Mouse (Mus musculus): ENCODE measurements around the gene Tssk6. TPM values are rescaled to one million over a fixed set of nuclear protein-coding genes. Genes with fewer than 3 reads are reported as not detected.

Tssk6 gene
- total RNA-seq, 2 experiments from 2014 or later = 0.73 to 0.76 TPM

Other genes with a start within 250 kb of the Tssk6 start
- 1 to 10 TPM; 4.5 to 4.9 TPM for gene Zfp964, start 247.7 kb upstream of the Tssk6 start, total RNA-seq (2021)
- 10 to 100 TPM; 26.8 to 28.3 TPM for gene Zfp869, start 191.5 kb upstream of the Tssk6 start, total RNA-seq (2021)
- 1 to 10 TPM; 5.0 to 6.4 TPM for gene Zfp963, start 152.2 kb upstream of the Tssk6 start, total RNA-seq (2021)
- gene Gm20422, start 127.3 kb upstream of the Tssk6 start, total RNA-seq (2021) = 1 to 10 TPM in 1 of 2 experiments, under 1 TPM in 1; 0.70 to 4.9 TPM
- 10 to 100 TPM; 41.0 to 44.7 TPM for gene Atp13a1, start 111.0 kb upstream of the Tssk6 start, total RNA-seq (2021)
- 10 to 100 TPM; 31.4 to 34.4 TPM for gene Zfp866, start 111.0 kb upstream of the Tssk6 start, total RNA-seq (2021)
- gene Gmip, start 93.5 kb upstream of the Tssk6 start, total RNA-seq (2021) = 10 to 100 TPM; 21.1 to 24.6 TPM
- gene Lpar2, start 79.8 kb upstream of the Tssk6 start, total RNA-seq (2021) = 1 to 10 TPM; 2.8 to 3.8 TPM
- 1 to 10 TPM; 3.6 to 4.8 TPM for gene Pbx4, start 69.7 kb upstream of the Tssk6 start, total RNA-seq (2021)
- gene Cilp2, start 14.5 kb upstream of the Tssk6 start, total RNA-seq (2021) = 1 to 10 TPM in 1 of 2 experiments, under 1 TPM in 1; 0.50 to 1.4 TPM
- gene Ndufa13, start 374 bp downstream of the Tssk6 start, total RNA-seq (2021) = 100 to 1,000 TPM; 133 to 137 TPM
- gene Yjefn3, start 528 bp downstream of the Tssk6 start, total RNA-seq (2021) = 1 to 10 TPM; 1.6 to 2.3 TPM
- gene Gatad2a, start 94.2 kb downstream of the Tssk6 start, total RNA-seq (2021) = 100 to 1,000 TPM in 1 of 2 experiments, 10 to 100 TPM in 1; 91.5 to 106 TPM
- 10 to 100 TPM; 76.6 to 80.2 TPM for gene Mau2, start 140.6 kb downstream of the Tssk6 start, total RNA-seq (2021)
- gene Sugp1, start 140.6 kb downstream of the Tssk6 start, total RNA-seq (2021) = 10 to 100 TPM; 41.1 to 45.2 TPM
- gene Tm6sf2, start 170.7 kb downstream of the Tssk6 start, total RNA-seq (2021) = 1 to 10 TPM in 1 of 2 experiments, under 1 TPM in 1; 0.53 to 4.8 TPM
- gene Hapln4, start 181.3 kb downstream of the Tssk6 start, total RNA-seq (2021) = under 1 TPM; 0.11 to 0.14 TPM
- gene Ncan, start 218.7 kb downstream of the Tssk6 start, total RNA-seq (2021) = 1 to 10 TPM; 2.4 to 3.6 TPM
- 10 to 100 TPM; 23.6 to 26.0 TPM for gene Nr2c2ap, start 229.1 kb downstream of the Tssk6 start, total RNA-seq (2021)
- 10 to 100 TPM; 15.9 to 18.9 TPM for gene Rfxank, start 237.0 kb downstream of the Tssk6 start, total RNA-seq (2021)
- 10 to 100 TPM; 55.5 to 56.4 TPM for gene Borcs8, start 237.3 kb downstream of the Tssk6 start, total RNA-seq (2021)
- gene Mef2b, start 237.5 kb downstream of the Tssk6 start, total RNA-seq (2021) = 1 to 10 TPM; 1.5 to 1.6 TPM